8 mouse cellular contexts compared by ENCODE assay signal in the genomic region with DNA sequence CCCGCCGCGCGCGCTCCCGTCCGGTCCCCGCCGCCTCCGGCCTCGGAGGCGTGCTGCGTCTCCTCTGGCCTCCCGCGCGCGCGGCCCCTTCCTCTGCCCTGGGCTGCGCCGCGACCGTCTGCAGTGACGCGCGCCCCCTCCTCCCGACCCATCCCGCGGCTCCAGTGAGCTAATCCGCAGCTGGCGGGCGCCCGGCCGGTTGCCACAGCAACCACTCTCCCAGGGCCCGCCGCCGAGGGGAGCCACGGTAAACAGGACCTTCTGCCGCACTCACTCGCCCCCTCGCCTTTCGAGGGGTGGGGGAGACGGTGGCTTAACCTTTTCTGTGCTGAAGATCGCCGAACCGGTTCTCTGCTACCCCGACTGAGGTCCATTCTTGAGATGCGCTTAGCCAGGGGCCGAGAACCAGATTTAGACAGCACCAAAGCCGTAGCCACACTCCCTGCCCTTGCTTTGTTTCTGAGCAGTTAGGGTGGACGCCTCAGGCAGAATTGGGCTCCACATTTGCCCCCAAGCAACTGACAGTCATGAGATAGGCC. TPM values are rescaled to one million over a fixed set of nuclear protein-coding genes. Genes with fewer than 3 reads are reported as not detected.
DNase-seq lines count a peak whose midpoint lies in the region; ATAC-seq and TF ChIP-seq lines count a peak whose summit lies in the region.

Dennd2a (minus strand) TSS at position 145 of the 539 bp plus-strand sequence.

- ATAC-seq in heart, embryonic 11.5 days (replicated peaks; ENCODE audit: insufficient number of reproducible peaks, low FRiP score, low TSS enrichment), result peak; percentile 90
- peak; percentile 95 for ATAC-seq in kidney, embryonic 16.5 days (ENCODE audit: low FRiP score, low TSS enrichment)
- peak; percentile 91 for ATAC-seq in limb, embryonic 15.5 days (ENCODE audit: insufficient number of reproducible peaks, low FRiP score, low TSS enrichment, low read depth)

- TF ChIP-seq POLR2A in myocyte (IDR thresholded peaks at IDR 0.05; ENCODE audit: insufficient read length, low read depth), result peak; percentile 70

- no peaks in the 10 kb centered on the region for H3K79me3 ChIP-seq in C2C12 (ENCODE audit: low read depth)

- H3K27me3 ChIP-seq in C2C12 (ENCODE audit: control insufficient read depth, insufficient read depth, insufficient read length) (no peaks in the 10 kb centered on the region), myocyte (ENCODE audit: control insufficient read depth, insufficient read depth, insufficient read length) (no peaks in the 10 kb centered on the region)
- no peaks in the 10 kb centered on the region for H3K27me3 ChIP-seq in forebrain, embryonic 10.5 days (ENCODE audit: poor library complexity, severe bottlenecking)
- no peaks in the 10 kb centered on the region for H3K27me3 ChIP-seq in heart, embryonic 11.5 days (ENCODE audit: control insufficient read depth, insufficient read depth, low read length)
- no peaks in the 10 kb centered on the region for H3K27me3 ChIP-seq in kidney, embryonic 16.5 days (ENCODE audit: insufficient read depth, low read length)
- no peaks in the 10 kb centered on the region for H3K27me3 ChIP-seq in limb, embryonic 15.5 days

- peaks cover 53% of the 10 kb centered on the region for H3K4me1 ChIP-seq in forebrain, embryonic 10.5 days
- peaks cover 23% of the 10 kb centered on the region for H3K4me1 ChIP-seq in heart, embryonic 11.5 days (ENCODE audit: control insufficient read depth, insufficient read depth, low read length)
- peaks cover 39% of the 10 kb centered on the region for H3K4me1 ChIP-seq in kidney, embryonic 16.5 days (ENCODE audit: insufficient read depth, low read length)
- H3K4me1 ChIP-seq in limb, embryonic 15.5 days, result peaks cover 40% of the 10 kb centered on the region

- no peaks in the 10 kb centered on the region for H3K9me3 ChIP-seq in forebrain, embryonic 10.5 days
- H3K9me3 ChIP-seq in heart, embryonic 11.5 days (replicated peaks; ENCODE audit: control insufficient read depth, low read length), result no peaks in the 10 kb centered on the region
- H3K9me3 ChIP-seq in kidney, embryonic 16.5 days (ENCODE audit: low read length), result no peaks in the 10 kb centered on the region
- H3K9me3 ChIP-seq in limb, embryonic 15.5 days, result no peaks in the 10 kb centered on the region

- WGBS in forebrain, embryonic 10.5 days, result under 1% methylated on average over 50 of the region's 50 CpGs
- 1% methylated on average over 32 of the region's 50 CpGs for WGBS in heart, embryonic 11.5 days (ENCODE audit: insufficient replicate concordance)
- WGBS in kidney, embryonic 16.5 days, result under 1% methylated on average over 45 of the region's 50 CpGs
- under 1% methylated on average over 43 of the region's 50 CpGs for WGBS in limb, embryonic 15.5 days

- H3K4me3 ChIP-seq in C2C12 (ENCODE audit: insufficient read depth, poor library complexity, severe bottlenecking), result peak within 1 kb of the TSS; percentile 46
- peak within 1 kb of the TSS; percentile 94 for H3K4me3 ChIP-seq in forebrain, embryonic 10.5 days
- peak within 1 kb of the TSS; percentile 95 for H3K4me3 ChIP-seq in heart, embryonic 11.5 days (ENCODE audit: low read depth, low read length)
- peak within 1 kb of the TSS; percentile 62 for H3K4me3 ChIP-seq in kidney, embryonic 16.5 days (ENCODE audit: low read length)
- peak within 1 kb of the TSS; percentile 80 for H3K4me3 ChIP-seq in limb, embryonic 15.5 days
- H3K4me3 ChIP-seq in myocyte, result peak within 1 kb of the TSS; percentile 34

- H3K79me2 ChIP-seq in C2C12 (ENCODE audit: control insufficient read depth, insufficient read depth) (peaks cover 18% of the 10 kb centered on the region), myocyte (ENCODE audit: control insufficient read depth, insufficient read depth) (no peaks in the 10 kb centered on the region)

- no peak for TF ChIP-seq CTCF in C2C12 (IDR thresholded peaks at IDR 0.05; ENCODE audit: control insufficient read depth, insufficient read depth, insufficient read length)

- peak within 1 kb of the TSS; percentile 87 for H3K9ac ChIP-seq in heart, embryonic 11.5 days (ENCODE audit: low read depth, low read length)
- H3K9ac ChIP-seq in kidney, embryonic 16.5 days (replicated peaks; ENCODE audit: low read length), result peak within 1 kb of the TSS; percentile 80
- H3K9ac ChIP-seq in limb, embryonic 15.5 days, result peak within 1 kb of the TSS; percentile 95

- DNase-seq in brain, adult 2 months (ENCODE audit: low read depth, low spot score), result peak; percentile 85
- DNase-seq in forebrain, embryonic 10.5 days (ENCODE audit: extremely low spot score, low spot score), result peak; percentile 95
- peak; percentile 80 for DNase-seq in testis, postnatal 14 days (ENCODE audit: low spot score)

- peak within 1 kb of the TSS; percentile 75 for H3K4me2 ChIP-seq in heart, embryonic 11.5 days
- peak within 1 kb of the TSS; percentile 73 for H3K4me2 ChIP-seq in kidney, embryonic 16.5 days (replicated peaks; ENCODE audit: low read depth, low read length)
- peak within 1 kb of the TSS; percentile 64 for H3K4me2 ChIP-seq in limb, embryonic 15.5 days
- peak within 1 kb of the TSS; percentile 89 for H3K4me2 ChIP-seq in myocyte (ENCODE audit: low read depth)

- H3ac ChIP-seq in C2C12 (ENCODE audit: control insufficient read depth, insufficient read length, low read depth) (peak within 1 kb of the TSS; percentile 92), myocyte (ENCODE audit: control insufficient read depth, insufficient read length) (peak within 1 kb of the TSS; percentile 52)

- peak within 1 kb of the TSS; percentile 100 for H3K27ac ChIP-seq in forebrain, embryonic 10.5 days
- H3K27ac ChIP-seq in heart, embryonic 11.5 days (ENCODE audit: low read depth, low read length), result peak within 1 kb of the TSS; percentile 77
- peak within 1 kb of the TSS; percentile 84 for H3K27ac ChIP-seq in kidney, embryonic 16.5 days (ENCODE audit: low read length)
- peak within 1 kb of the TSS; percentile 94 for H3K27ac ChIP-seq in limb, embryonic 15.5 days

- H3K36me3 ChIP-seq in C2C12 (ENCODE audit: control insufficient read depth, insufficient read depth) (no peaks in the 10 kb centered on the region), myocyte (ENCODE audit: control insufficient read depth, insufficient read depth) (no peaks in the 10 kb centered on the region)
- peaks cover 18% of the 10 kb centered on the region for H3K36me3 ChIP-seq in forebrain, embryonic 10.5 days (replicated peaks)
- no peaks in the 10 kb centered on the region for H3K36me3 ChIP-seq in heart, embryonic 11.5 days (ENCODE audit: control insufficient read depth, insufficient read depth, low read length)
- no peaks in the 10 kb centered on the region for H3K36me3 ChIP-seq in kidney, embryonic 16.5 days (ENCODE audit: insufficient read depth, low read length)
- H3K36me3 ChIP-seq in limb, embryonic 15.5 days, result no peaks in the 10 kb centered on the region

TF ChIP-seq in C2C12, 6 proteins besides CTCF, POLR2A, EP300 and RAD21:
- TF ChIP-seq FOSL1 (IDR thresholded peaks at IDR 0.05; ENCODE audit: insufficient read depth, low read length, poor library complexity, severe bottlenecking), result no peak
- no peak for TF ChIP-seq USF1 (IDR thresholded peaks at IDR 0.05; ENCODE audit: low read depth)
TF ChIP-seq in C2C12: peak in this region for 0.

TF ChIP-seq in myocyte, 11 proteins besides CTCF, POLR2A, EP300 and RAD21:
- TF ChIP-seq SRF (IDR thresholded peaks at IDR 0.05; ENCODE audit: control insufficient read depth, insufficient read length, low read depth), result no peak
- no peak for TF ChIP-seq TCF3 (IDR thresholded peaks at IDR 0.05; ENCODE audit: insufficient read length, low read depth)
- no peak for TF ChIP-seq MYOG (IDR thresholded peaks at IDR 0.05; ENCODE audit: control insufficient read depth in 1 of 3, insufficient read depth in 1 of 3, insufficient read length in 2 of 3, low read depth in 2 of 3)
- TF ChIP-seq MYOD1 (IDR thresholded peaks at IDR 0.05; ENCODE audit: control insufficient read depth in 1 of 3, insufficient read length in 2 of 3, low read depth in 2 of 3), result peak in 1 of 3 experiments; percentile 25
- no peak for TF ChIP-seq TCF12 (IDR thresholded peaks at IDR 0.05; ENCODE audit: insufficient read depth, poor library complexity, severe bottlenecking)

RNA-seq across cellular contexts. Expression of gene Dennd2a, which starts in this region (rescaled TPM):
- polyA plus RNA-seq in C2C12 (2012; fragmentation: generic; extraction: Trizol) (11.5 TPM), myocyte (2012; fragmentation: generic; extraction: Trizol) (8.4 TPM)
- polyA plus RNA-seq in forebrain, embryonic 10.5 days (2016; fragmentation: Nextera tagmentation; extraction: Ambion mirVana), result 32.8 and 33.4 TPM in 2 replicates
- polyA plus RNA-seq in heart, embryonic 11.5 days (2014; fragmentation: Nextera tagmentation; extraction: Ambion mirVana), result 21.5 and 24.8 TPM in 2 replicates
- polyA plus RNA-seq in kidney, embryonic 16.5 days (2015; fragmentation: Nextera tagmentation; extraction: Ambion mirVana), result 20.6 and 20.9 TPM in 2 replicates
- polyA plus RNA-seq in limb, embryonic 15.5 days (2015; fragmentation: Nextera tagmentation; extraction: Ambion mirVana), result 16.6 and 21.7 TPM in 2 replicates

Comparison
In these comparisons a context has a peak if more than half of its experiments do, and no peak if none do; other contexts are left out.
1. Peak in every context shown above with its lines: DNase-seq, ATAC-seq, H3K4me3 ChIP-seq and H3K27ac ChIP-seq.
2. H3K4me3 ChIP-seq: peak in every context shown above with its lines; median percentile 95 in heart, embryonic 11.5 days; 94 in forebrain, embryonic 10.5 days; 80 in limb, embryonic 15.5 days; 62 in kidney, embryonic 16.5 days; 46 in C2C12; 34 in myocyte.